In genomic region chr2:132247539-132248313, GRCm38 (mm10) we compare ENCODE assay signal across 8 mouse cellular contexts. TPM values are rescaled to one million over a fixed set of nuclear protein-coding genes. Genes with fewer than 3 reads are reported as not detected.
DNase-seq lines count a peak whose midpoint lies in the region; ATAC-seq and TF ChIP-seq lines count a peak whose summit lies in the region.

Gene Tmem230 (minus strand): TSS chr2:132247807.

- peaks cover 37% of the 10 kb centered on the region for H3K4me1 ChIP-seq in E14TG2a.4 (replicated peaks; ENCODE audit: low read depth, low read length)
- peaks cover 14% of the 10 kb centered on the region for H3K4me1 ChIP-seq in forebrain, embryonic 14.5 days (ENCODE audit: control insufficient read depth, insufficient read depth, low read length)
- peaks cover 29% of the 10 kb centered on the region for H3K4me1 ChIP-seq in neural tube, embryonic 15.5 days

- ATAC-seq in forebrain, embryonic 14.5 days = peak; percentile 94
- ATAC-seq in neural tube, embryonic 15.5 days (ENCODE audit: low FRiP score) = peak; percentile 94

- peak within 1 kb of the TSS; percentile 74 for H3K27ac ChIP-seq in forebrain, embryonic 14.5 days (ENCODE audit: low read depth, low read length)
- peak within 1 kb of the TSS; percentile 86 for H3K27ac ChIP-seq in neural tube, embryonic 15.5 days (replicated peaks)

- intact Hi-C loops in heart, postnatal 14 days (cut with DNase I) = no loop called here

- H3K9me3 ChIP-seq in E14TG2a.4 (ENCODE audit: low read length) = no peaks in the 10 kb centered on the region
- H3K9me3 ChIP-seq in forebrain, embryonic 14.5 days (replicated peaks; ENCODE audit: control insufficient read depth, low read length) = no peaks in the 10 kb centered on the region
- no peaks in the 10 kb centered on the region for H3K9me3 ChIP-seq in neural tube, embryonic 15.5 days (replicated peaks)

- peak within 1 kb of the TSS; percentile 74 for H3K9ac ChIP-seq in forebrain, embryonic 14.5 days (ENCODE audit: low read length)
- H3K9ac ChIP-seq in neural tube, embryonic 15.5 days (replicated peaks) = peak within 1 kb of the TSS; percentile 64

- peak within 1 kb of the TSS; percentile 65 for H3K4me2 ChIP-seq in forebrain, embryonic 14.5 days (ENCODE audit: low read length)
- peak within 1 kb of the TSS; percentile 93 for H3K4me2 ChIP-seq in neural tube, embryonic 15.5 days

- DNase-seq in cerebellum, adult 11 months = peak; percentile 91
- peak; percentile 99 for DNase-seq in forebrain, embryonic 14.5 days (ENCODE audit: low spot score)
- peak; percentile 93 to 97 for DNase-seq in heart, postnatal 14 days
- DNase-seq in layer of hippocampus, adult 11-12 months (ENCODE audit: low spot score) = peak; percentile 96
- DNase-seq in lung, adult 18-20 months = peak; percentile 94 to 95
- DNase-seq in testis, postnatal 14 days (ENCODE audit: low spot score) = peak; percentile 94

- no peak for TF ChIP-seq CTCF in E14TG2a.4 (conservative IDR thresholded peaks at IDR 0.05; ENCODE audit: low read length)

- WGBS in forebrain, embryonic 14.5 days = 4% methylated on average over 50 of the region's 50 CpGs
- WGBS in neural tube, embryonic 15.5 days = 4% methylated on average over 50 of the region's 50 CpGs

- H3K4me3 ChIP-seq in E14TG2a.4 (replicated peaks; ENCODE audit: low read length) = peak within 1 kb of the TSS; percentile 83
- H3K4me3 ChIP-seq in forebrain, embryonic 14.5 days (ENCODE audit: low read depth, low read length) = peak within 1 kb of the TSS; percentile 55
- H3K4me3 ChIP-seq in neural tube, embryonic 15.5 days (replicated peaks) = peak within 1 kb of the TSS; percentile 69

- H3K27me3 ChIP-seq in E14TG2a.4 (ENCODE audit: insufficient read depth, low read length) = no peaks in the 10 kb centered on the region
- H3K27me3 ChIP-seq in forebrain, embryonic 14.5 days (replicated peaks; ENCODE audit: control insufficient read depth, insufficient read depth, low read length) = no peaks in the 10 kb centered on the region
- no peaks in the 10 kb centered on the region for H3K27me3 ChIP-seq in neural tube, embryonic 15.5 days (replicated peaks)

- peaks cover 78% of the 10 kb centered on the region for H3K36me3 ChIP-seq in E14TG2a.4 (ENCODE audit: insufficient read depth, low read length)
- peaks cover 31% of the 10 kb centered on the region for H3K36me3 ChIP-seq in forebrain, embryonic 14.5 days (ENCODE audit: control insufficient read depth, insufficient read depth, low read length)
- H3K36me3 ChIP-seq in neural tube, embryonic 15.5 days = peaks cover 9% of the 10 kb centered on the region

RNA-seq across cellular contexts. Expression of gene Tmem230, which starts in this region (rescaled TPM):
- 51.3 and 53.6 TPM in 2 replicates for polyA plus RNA-seq in forebrain, embryonic 14.5 days (2014; fragmentation: Nextera tagmentation; extraction: Ambion mirVana)
- total RNA-seq in heart, postnatal 14 days (2021) = 10 to 100 TPM; 20.2 to 23.7 TPM
- polyA plus RNA-seq in neural tube, embryonic 15.5 days (2015; fragmentation: Nextera tagmentation; extraction: Ambion mirVana) = 40.8 and 42.8 TPM in 2 replicates

Comparison
In these comparisons a context has a peak if more than half of its experiments do, and no peak if none do; other contexts are left out.
1. Peak in every context shown above with its lines: DNase-seq, ATAC-seq, H3K4me3 ChIP-seq and H3K27ac ChIP-seq.